Mouse (Mus musculus) hindbrain, embryonic 14.5 days (tissue): ENCODE measurements around the gene Cox7a2l. TPM values are rescaled to one million over a fixed set of nuclear protein-coding genes. Genes with fewer than 3 reads are reported as not detected.

ENCODE experiments used
- ATAC-seq: fragments of 200-750 bp; cut with Nextera tagmentation; 2 replicates; pipeline ENCODE4 v1.8.0; 2017; ENCODE audit warnings: moderate number of reproducible peaks, mild to moderate bottlenecking, moderate TSS enrichment, moderate library complexity; ENCODE audit not compliant: low FRiP score
- DNase-seq: peaks from one replicate; pipeline ENCODE4 v3.0.0-alpha.2; 2015; ENCODE audit warnings: low spot score
- H3K27ac ChIP-seq: fragments of 300-500 bp; sonication (generic); 2 replicates; pipeline ENCODE4 v1.5.1; 2014; ENCODE audit warnings: mild to moderate bottlenecking, moderate library complexity
- H3K27me3 ChIP-seq: fragments of 300-500 bp; sonication (generic); 2 replicates; pipeline ENCODE4 v1.6.1; 2014; ENCODE audit warnings: mild to moderate bottlenecking, low read length, mixed read lengths; ENCODE audit not compliant: control insufficient read depth, insufficient read depth
- H3K36me3 ChIP-seq: fragments of 300-500 bp; sonication (generic); replicated peaks from 2 replicates; pipeline ENCODE4 v1.6.1; 2014; ENCODE audit not compliant: control insufficient read depth, insufficient read depth
- H3K4me1 ChIP-seq: fragments of 300-500 bp; sonication (generic); replicated peaks from 2 replicates; pipeline ENCODE4 v1.6.1; 2014; ENCODE audit warnings: antibody characterized with exemption, low read length, mixed read lengths; ENCODE audit not compliant: control insufficient read depth, insufficient read depth
- H3K4me2 ChIP-seq: fragments of 300-500 bp; sonication (generic); replicated peaks from 2 replicates; pipeline ENCODE4 v1.6.1; 2014; ENCODE audit warnings: mild to moderate bottlenecking, moderate library complexity
- H3K4me3 ChIP-seq: fragments of 300-500 bp; sonication (generic); replicated peaks from 2 replicates; pipeline ENCODE4 v1.5.1; 2014; ENCODE audit warnings: mild to moderate bottlenecking, low read length
- H3K9ac ChIP-seq: fragments of 300-500 bp; sonication (generic); 2 replicates; pipeline ENCODE4 v1.6.1; 2014
- H3K9me3 ChIP-seq: fragments of 300-500 bp; sonication (generic); 2 replicates; pipeline ENCODE4 v1.6.1; 2016; ENCODE audit warnings: low read length; ENCODE audit not compliant: control insufficient read depth
- WGBS: fragments of 180-500 bp; shearing (Covaris S2); extraction: QIAGEN DNeasy Blood & Tissue Kit; methylation state at CpG from one replicate; pipeline ENCODE4 v1.1.7; 2014; 5-methylcytosine and 5-hydroxymethylcytosine counted together
- polyA plus RNA-seq: library from polyadenylated mRNA; unstranded; fragments of >200 nt; fragmentation: Nextera tagmentation; extraction: Ambion mirVana; gene quantifications from 2 replicates; pipeline ENCODE4 v1.2.1, GENCODE M21; 2014

Cox7a2l gene
- polyA plus RNA-seq, 1 experiment from 2014 or later, result 204 TPM

DNA sequence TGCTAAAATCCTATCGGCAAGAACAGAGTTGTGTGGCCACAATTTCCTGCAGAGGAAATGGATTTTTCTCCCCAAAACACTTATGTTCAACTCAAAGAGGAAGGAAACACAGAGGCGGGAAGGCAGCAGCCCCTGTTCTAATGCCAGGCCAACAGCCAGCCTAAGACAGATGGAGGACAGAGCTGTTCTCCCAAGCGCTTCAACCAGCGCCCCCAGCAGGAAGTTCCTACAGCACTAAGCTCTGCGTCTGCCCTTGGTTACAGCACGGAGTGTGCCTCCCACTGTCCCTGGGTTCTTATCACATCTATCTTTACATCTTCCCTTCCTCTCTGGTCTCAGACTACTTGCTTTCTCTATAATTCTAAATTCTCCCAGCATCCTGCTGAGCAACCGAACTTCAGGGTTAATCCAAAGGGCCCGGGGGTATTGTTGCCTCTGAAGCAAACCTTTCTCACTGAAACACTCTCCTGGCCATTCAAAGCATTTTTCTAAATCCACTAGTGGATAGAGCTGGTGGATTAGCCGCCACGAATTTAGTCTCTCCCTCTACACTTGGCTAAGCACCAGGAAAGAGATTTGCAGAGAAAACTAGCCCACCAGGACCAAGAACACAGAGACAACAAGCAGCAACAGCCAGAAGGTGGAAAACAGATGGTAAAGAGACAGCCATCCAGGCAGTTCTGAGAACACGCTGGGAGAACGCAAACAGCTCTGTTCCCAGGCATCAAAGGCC lies 31.5 kb upstream of the Cox7a2l start:
- Histone ChIP-seq H3K9me3 (no peaks in the 10 kb centered on the region), H3K36me3 (no peaks in the 10 kb centered on the region), H3K4me1 (peaks cover 30% of the 10 kb centered on the region), H3K27me3 (0 out of 2 replicates have a peak, but pooled peaks cover 3% of the 10 kb centered on the region), H3K27ac (no peak overlapping the region), H3K4me2 (no peak overlapping the region), H3K9ac (no peak overlapping the region), H3K4me3 (no peak overlapping the region)
- WGBS, result 24% methylated on average over 12 of the region's 12 CpGs
- no peak for DNase-seq
- no peak for ATAC-seq

DNA sequence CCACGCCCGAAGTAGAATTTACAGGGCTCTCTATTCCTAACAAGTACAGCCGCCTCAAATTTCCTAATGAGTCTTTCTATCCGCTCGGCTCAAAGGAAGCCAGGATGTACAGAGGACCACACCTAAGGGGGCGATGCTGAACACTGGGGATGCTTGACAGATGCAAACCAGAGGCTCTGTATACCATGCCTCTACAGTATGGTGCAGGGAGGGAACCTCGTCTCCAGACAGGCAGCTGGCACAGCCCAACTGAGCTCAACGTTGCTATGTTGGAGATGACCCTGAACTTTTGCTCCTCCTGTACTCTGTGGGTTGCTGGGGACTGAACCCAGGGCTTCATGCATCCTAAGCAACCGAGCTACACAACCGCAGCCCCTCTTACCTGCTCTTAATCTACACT lies 30.0 kb upstream of the Cox7a2l start:
- H3K4me1 ChIP-seq, result peaks cover 30% of the 10 kb centered on the region
- 43% methylated on average over 10 of the region's 10 CpGs for WGBS
- DNase-seq (no peak), ATAC-seq (peak; percentile 49; the same call in 1 of the 2 replicates)
- no peak overlapping the region for H3K9ac ChIP-seq
- H3K4me3 ChIP-seq, result no peak overlapping the region
- H3K4me2 ChIP-seq, result no peak overlapping the region
- H3K27me3 ChIP-seq, result 0 out of 2 replicates have a peak, but pooled peaks cover 3% of the 10 kb centered on the region
- no peaks in the 10 kb centered on the region for H3K36me3 ChIP-seq
- H3K27ac ChIP-seq, result no peak overlapping the region
- H3K9me3 ChIP-seq, result no peaks in the 10 kb centered on the region

GRCm38 (mm10) chr17:83545756-83546742 lies 28.9 kb upstream of the Cox7a2l start:
- 5% methylated on average over 35 of the region's 35 CpGs for WGBS
- peak overlapping the region; percentile 32 for H3K9ac ChIP-seq
- H3K4me1 ChIP-seq, result peaks cover 30% of the 10 kb centered on the region
- no peaks in the 10 kb centered on the region for H3K9me3 ChIP-seq
- H3K36me3 ChIP-seq, result no peaks in the 10 kb centered on the region
- ATAC-seq (peak; percentile 57), DNase-seq (no peak)
- H3K4me3 ChIP-seq, result peak overlapping the region; percentile 16
- peak overlapping the region; percentile 49; the same call in 1 of the 2 replicates for H3K27ac ChIP-seq
- H3K4me2 ChIP-seq, result peak overlapping the region; percentile 51
- H3K27me3 ChIP-seq, result 0 out of 2 replicates have a peak, but pooled peaks cover 3% of the 10 kb centered on the region

GRCm38 (mm10) chr17:83545259-83545658 lies 28.1 kb upstream of the Cox7a2l start:
- WGBS, result 70% methylated on average over 6 of the region's 6 CpGs
- H3K4me3 ChIP-seq, result no peak overlapping the region; the same call in 1 of the 2 replicates
- peak overlapping the region; percentile 51 for H3K4me2 ChIP-seq
- H3K9me3 ChIP-seq, result no peaks in the 10 kb centered on the region
- peak overlapping the region; percentile 32; the same call in 1 of the 2 replicates for H3K9ac ChIP-seq
- H3K4me1 ChIP-seq, result peaks cover 30% of the 10 kb centered on the region
- H3K27ac ChIP-seq, result peak overlapping the region; percentile 49; the same call in 1 of the 2 replicates
- no peak for ATAC-seq
- DNase-seq, result no peak
- H3K27me3 ChIP-seq, result 0 out of 2 replicates have a peak, but pooled peaks cover 3% of the 10 kb centered on the region
- H3K36me3 ChIP-seq, result no peaks in the 10 kb centered on the region

GRCm38 (mm10) chr17:83542424-83542823 lies 25.3 kb upstream of the Cox7a2l start:
- Histone ChIP-seq H3K4me2 (no peak overlapping the region), H3K27me3 (0 out of 2 replicates have a peak, but pooled peaks cover 3% of the 10 kb centered on the region), H3K36me3 (no peaks in the 10 kb centered on the region), H3K27ac (no peak overlapping the region), H3K9me3 (no peaks in the 10 kb centered on the region), H3K4me3 (no peak overlapping the region), H3K4me1 (peaks cover 19% of the 10 kb centered on the region), H3K9ac (no peak overlapping the region)
- 84% methylated on average over 2 of the region's 2 CpGs for WGBS
- DNase-seq (no peak), ATAC-seq (no peak)

DNA sequence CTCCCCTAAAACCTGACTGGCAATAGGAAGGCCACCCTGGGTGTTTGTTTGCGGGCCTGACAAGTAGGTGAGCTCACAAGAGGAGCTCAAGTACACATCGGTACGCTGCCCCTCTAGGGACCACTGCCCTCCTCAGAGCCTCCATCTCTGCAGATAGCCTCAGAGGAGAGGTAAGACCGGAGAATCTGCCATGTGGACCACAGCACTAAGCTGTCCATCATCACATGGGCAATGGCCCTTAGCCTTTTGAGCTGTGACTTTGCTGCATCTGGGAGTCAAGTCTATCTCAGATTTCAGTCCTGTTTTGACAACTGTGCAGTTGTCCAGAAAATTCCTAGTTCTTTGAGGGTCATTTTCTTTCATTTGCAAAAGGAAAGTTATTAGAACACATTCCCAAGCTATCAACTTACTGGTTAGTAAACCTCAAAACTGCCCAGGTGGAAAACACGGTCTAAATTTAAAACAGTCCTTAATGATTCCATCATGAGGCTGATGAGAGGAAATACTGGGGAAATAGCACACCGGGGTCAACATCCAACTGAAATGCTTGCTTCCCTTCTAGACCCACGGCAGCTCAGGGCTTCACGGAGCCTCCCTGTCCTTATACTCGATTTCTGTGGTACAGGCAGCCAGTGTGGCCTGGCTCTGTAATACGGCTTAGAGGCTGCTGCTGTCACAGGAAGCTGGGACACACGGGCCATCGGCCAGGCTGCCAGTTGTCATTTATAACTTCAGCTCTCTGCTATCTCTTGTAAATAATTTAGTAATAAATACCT lies 22.3 kb upstream of the Cox7a2l start:
- H3K27me3 ChIP-seq, result 0 out of 2 replicates have a peak, but pooled peaks cover under 1% of the 10 kb centered on the region
- H3K4me1 ChIP-seq, result no peaks in the 10 kb centered on the region
- no peak overlapping the region for H3K27ac ChIP-seq
- DNase-seq, result no peak
- no peak for ATAC-seq
- no peaks in the 10 kb centered on the region for H3K9me3 ChIP-seq
- H3K4me2 ChIP-seq, result no peak overlapping the region
- H3K9ac ChIP-seq, result no peak overlapping the region
- H3K4me3 ChIP-seq, result no peak overlapping the region
- no peaks in the 10 kb centered on the region for H3K36me3 ChIP-seq
- 78% methylated on average over 12 of the region's 12 CpGs for WGBS

DNA sequence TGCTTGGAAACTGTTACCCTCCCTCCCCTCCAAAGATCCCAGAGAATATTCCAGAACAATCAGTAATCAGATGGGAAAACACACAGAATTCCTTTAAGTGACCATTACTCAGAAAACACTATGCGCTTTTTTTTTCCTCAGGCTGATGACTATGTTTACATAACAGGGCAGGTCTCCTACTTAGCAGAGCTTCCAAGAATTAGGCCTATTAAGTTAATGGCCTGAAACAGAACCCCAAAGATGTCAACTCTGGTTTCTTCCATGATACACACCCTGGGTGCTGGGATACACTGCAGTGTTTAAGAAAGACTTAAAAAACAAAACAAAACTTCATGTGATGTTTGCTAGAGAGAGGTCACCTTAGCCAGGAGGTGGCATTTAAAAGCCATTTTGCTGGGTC lies 21.6 kb upstream of the Cox7a2l start:
- Histone ChIP-seq H3K27me3 (no peaks in the 10 kb centered on the region), H3K4me3 (no peak overlapping the region), H3K4me2 (no peak overlapping the region), H3K9me3 (no peaks in the 10 kb centered on the region), H3K36me3 (no peaks in the 10 kb centered on the region), H3K4me1 (no peaks in the 10 kb centered on the region), H3K27ac (no peak overlapping the region), H3K9ac (no peak overlapping the region)
- ATAC-seq (no peak), DNase-seq (no peak)
- 92% methylated on average over 1 of the region's 1 CpGs for WGBS

DNA sequence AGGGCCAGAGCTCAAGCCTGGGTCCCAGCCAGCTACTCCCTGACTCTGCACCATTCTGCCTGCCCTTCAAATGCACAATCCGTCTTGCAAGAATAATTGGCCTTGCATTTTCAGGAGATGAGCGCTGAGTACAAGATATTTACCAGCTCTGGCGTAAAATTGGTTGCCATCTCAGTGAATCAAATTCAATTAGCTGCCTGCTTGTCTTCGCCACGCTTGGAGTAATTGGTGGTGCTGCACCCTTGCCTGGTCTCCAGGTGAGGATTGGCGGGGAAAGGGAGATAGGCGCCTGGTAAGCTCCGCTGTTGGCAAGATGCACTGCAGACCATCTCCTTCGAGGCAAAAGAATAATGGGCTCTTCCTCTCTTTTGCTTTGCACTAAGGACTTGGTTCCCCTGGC lies 21.0 kb upstream of the Cox7a2l start:
- H3K27me3 ChIP-seq, result no peaks in the 10 kb centered on the region
- no peak overlapping the region for H3K4me2 ChIP-seq
- ATAC-seq (no peak), DNase-seq (no peak)
- H3K9ac ChIP-seq, result no peak overlapping the region
- H3K4me1 ChIP-seq, result no peaks in the 10 kb centered on the region
- H3K27ac ChIP-seq, result no peak overlapping the region
- WGBS, result 54% methylated on average over 9 of the region's 9 CpGs
- H3K36me3 ChIP-seq, result no peaks in the 10 kb centered on the region
- no peaks in the 10 kb centered on the region for H3K9me3 ChIP-seq
- H3K4me3 ChIP-seq, result no peak overlapping the region
